In genomic region chr4:70409456-70409855, GRCm38 (mm10) we compare ENCODE assay signal across 8 mouse cellular contexts. TPM values are rescaled to one million over a fixed set of nuclear protein-coding genes. Genes with fewer than 3 reads are reported as not detected.
A peak's percentile ranks its signal among the peaks of the same experiment; 100 is the strongest.
DNase-seq lines count a peak whose midpoint lies in the region; ATAC-seq and TF ChIP-seq lines count a peak whose summit lies in the region.

No protein-coding gene starts in this region.

- ATAC-seq in embryonic facial prominence, embryonic 15.5 days (ENCODE audit: insufficient number of reproducible peaks, low FRiP score, low TSS enrichment, low read depth) = no peak
- ATAC-seq in limb, embryonic 14.5 days (ENCODE audit: low FRiP score, low read depth) = no peak

- H3K27me3 ChIP-seq in embryonic facial prominence, embryonic 15.5 days = no peaks in the 10 kb centered on the region
- H3K27me3 ChIP-seq in limb, embryonic 14.5 days (ENCODE audit: control insufficient read depth, insufficient read depth, low read length) = no peaks in the 10 kb centered on the region

- peaks cover 20% of the 10 kb centered on the region for H3K4me1 ChIP-seq in embryonic facial prominence, embryonic 15.5 days
- peaks cover 24% of the 10 kb centered on the region for H3K4me1 ChIP-seq in limb, embryonic 14.5 days (ENCODE audit: control insufficient read depth, insufficient read depth, low read length)

- no peaks in the 10 kb centered on the region for H3K36me3 ChIP-seq in embryonic facial prominence, embryonic 15.5 days
- H3K36me3 ChIP-seq in limb, embryonic 14.5 days (ENCODE audit: control insufficient read depth, insufficient read depth, low read length) = no peaks in the 10 kb centered on the region

- intact Hi-C loops in left cerebral cortex, postnatal 25 days (cut with DNase I) = loop anchor here (5.0 kb wide), 1 partner anchor 128 kb away; no protein-coding TSS in a partner anchor

- H3K4me2 ChIP-seq in embryonic facial prominence, embryonic 15.5 days (replicated peaks) = peak overlapping the region; percentile 71
- H3K4me2 ChIP-seq in limb, embryonic 14.5 days (replicated peaks; ENCODE audit: low read depth, low read length, severe bottlenecking) = peak overlapping the region; percentile 67

- peak overlapping the region; percentile 94 for H3K4me3 ChIP-seq in embryonic facial prominence, embryonic 15.5 days (replicated peaks)
- H3K4me3 ChIP-seq in limb, embryonic 14.5 days (replicated peaks; ENCODE audit: low read length) = peak overlapping the region; percentile 77

- H3K9me3 ChIP-seq in embryonic facial prominence, embryonic 15.5 days (replicated peaks) = no peaks in the 10 kb centered on the region
- H3K9me3 ChIP-seq in limb, embryonic 14.5 days (ENCODE audit: control insufficient read depth, low read length) = no peaks in the 10 kb centered on the region

- H3K27ac ChIP-seq in embryonic facial prominence, embryonic 15.5 days (replicated peaks) = no peak overlapping the region
- no peak overlapping the region for H3K27ac ChIP-seq in limb, embryonic 14.5 days (replicated peaks; ENCODE audit: low read depth, low read length)

- TF ChIP-seq POLR2A in limb, embryonic 14.5 days (IDR thresholded peaks at IDR 0.05; ENCODE audit: borderline replicate concordance, extremely low read depth, insufficient read depth, insufficient read length) = no peak

- peak overlapping the region; percentile 65 for H3K9ac ChIP-seq in embryonic facial prominence, embryonic 15.5 days
- H3K9ac ChIP-seq in limb, embryonic 14.5 days (ENCODE audit: low read depth, low read length, severe bottlenecking) = peak overlapping the region; percentile 82

- peak; percentile 11 for DNase-seq in embryo, embryonic 11 days
- no peak for DNase-seq in embryo, embryonic 9.5 days (ENCODE audit: extremely low spot score)
- peak; percentile 29 for DNase-seq in 416B (ENCODE audit: low read depth)
- no peak for DNase-seq in limb, embryonic 14.5 days (ENCODE audit: low spot score)
- no peak for DNase-seq in left cerebral cortex, postnatal 25 days (ENCODE audit: low spot score in 2 of 2)
- no peak for DNase-seq in cerebellum, adult 18-20 months
- DNase-seq in left cerebral cortex, adult 11 months (ENCODE audit: low spot score) = no peak

- 10% methylated on average over 9 of the region's 9 CpGs for WGBS in embryonic facial prominence, embryonic 15.5 days
- WGBS in limb, embryonic 14.5 days = 24% methylated on average over 9 of the region's 9 CpGs

RNA-seq across cellular contexts. Expression of gene Cdk5rap2, which starts 0.8 kb away (rescaled TPM):
- 16.3 and 16.9 TPM in 2 replicates for polyA plus RNA-seq in embryonic facial prominence, embryonic 15.5 days (2015; fragmentation: Nextera tagmentation; extraction: Ambion mirVana)
- 15.4 and 18.7 TPM in 2 replicates for polyA plus RNA-seq in limb, embryonic 14.5 days (2012; rRNA removed)
- 19.2 and 24.2 TPM in 2 replicates for polyA plus RNA-seq in limb, embryonic 14.5 days (2014; fragmentation: Nextera tagmentation; extraction: Ambion mirVana)
- 1 to 10 TPM; 7.0 to 8.9 TPM for total RNA-seq in left cerebral cortex, postnatal 25 days (2021)

Comparison
In these comparisons a context has a peak if more than half of its experiments do, and no peak if none do; other contexts are left out.
1. DNase-seq: peak in embryo, embryonic 11 days (single experiment) and 416B (single experiment); none in embryo, embryonic 9.5 days (single experiment), limb, embryonic 14.5 days (single experiment), left cerebral cortex, postnatal 25 days (0 of 2), cerebellum, adult 18-20 months (0 of 2) and left cerebral cortex, adult 11 months (single experiment).